Mouse (Mus musculus): Measurements from ENCODE around the gene Scamp5. TPM values are rescaled to one million over a fixed set of nuclear protein-coding genes. Genes with fewer than 3 reads are reported as not detected.

Gene Scamp5
- polyA plus RNA-seq, 1 experiment = 119 TPM

GRCm38 (mm10) chr9:57453516-57453915, 14.3 kb downstream of the Scamp5 start:
- TF ChIP-seq CTCF (IDR thresholded peaks at IDR 0.05; ENCODE audit: extremely low read depth, insufficient read length, insufficient replicate concordance, low read depth, low read length) = no peak
- no peak for TF ChIP-seq POLR2A (IDR thresholded peaks at IDR 0.05; ENCODE audit: low read depth, low read length)
- peak overlapping the region; percentile 70 for H3K27ac ChIP-seq (ENCODE audit: insufficient read depth, low read depth, low read length)
- H3K36me3 ChIP-seq (ENCODE audit: control insufficient read depth, insufficient read depth, low read length) = peaks cover 16% of the 10 kb centered on the region; the same call in 1 of the 2 replicates
- H3K4me1 ChIP-seq (ENCODE audit: control insufficient read depth, insufficient read depth, insufficient read length, low read length) = peaks cover 14% of the 10 kb centered on the region
- no peaks in the 10 kb centered on the region for H3K27me3 ChIP-seq (ENCODE audit: control insufficient read depth, insufficient read depth, low read length)
- WGBS = 84% methylated on average over 4 of the region's 4 CpGs
- H3K4me3 ChIP-seq (ENCODE audit: low read depth, low read length) = no peak overlapping the region

GRCm38 (mm10) chr9:57452624-57453462, 15.0 kb downstream of the Scamp5 start:
- Histone ChIP-seq H3K36me3 (ENCODE audit: control insufficient read depth, insufficient read depth, low read length) (peaks cover 18% of the 10 kb centered on the region), H3K27ac (ENCODE audit: insufficient read depth, low read depth, low read length) (peak overlapping the region; percentile 83), H3K4me3 (ENCODE audit: low read depth, low read length) (no peak overlapping the region), H3K27me3 (ENCODE audit: control insufficient read depth, insufficient read depth, low read length) (no peaks in the 10 kb centered on the region), H3K4me1 (ENCODE audit: control insufficient read depth, insufficient read depth, insufficient read length, low read length) (peaks cover 14% of the 10 kb centered on the region)
- no peak for TF ChIP-seq CTCF (IDR thresholded peaks at IDR 0.05; ENCODE audit: extremely low read depth, insufficient read length, insufficient replicate concordance, low read depth, low read length)
- no peak for TF ChIP-seq POLR2A (IDR thresholded peaks at IDR 0.05; ENCODE audit: low read depth, low read length)
- 38% methylated on average over 8 of the region's 8 CpGs for WGBS

- H3K36me3 ChIP-seq (ENCODE audit: control insufficient read depth, insufficient read depth, low read length) = peaks cover 37% of the 10 kb centered on the region
- TF ChIP-seq CTCF (IDR thresholded peaks at IDR 0.05; ENCODE audit: extremely low read depth, insufficient read length, insufficient replicate concordance, low read depth, low read length) = no peak; the same call in 1 of the 2 replicates
- TF ChIP-seq POLR2A (IDR thresholded peaks at IDR 0.05; ENCODE audit: low read depth, low read length) = no peak
- WGBS = 61% methylated on average over 1 of the region's 1 CpGs
- H3K27ac ChIP-seq (ENCODE audit: insufficient read depth, low read depth, low read length) = no peak overlapping the region
- H3K4me3 ChIP-seq (ENCODE audit: low read depth, low read length) = no peak overlapping the region
- H3K27me3 ChIP-seq (ENCODE audit: control insufficient read depth, insufficient read depth, low read length) = no peaks in the 10 kb centered on the region
- peaks cover 12% of the 10 kb centered on the region for H3K4me1 ChIP-seq (ENCODE audit: control insufficient read depth, insufficient read depth, insufficient read length, low read length)
Measured at GRCm38 (mm10) chr9:57449715-57450114, 18.1 kb downstream of the Scamp5 start.

DNA sequence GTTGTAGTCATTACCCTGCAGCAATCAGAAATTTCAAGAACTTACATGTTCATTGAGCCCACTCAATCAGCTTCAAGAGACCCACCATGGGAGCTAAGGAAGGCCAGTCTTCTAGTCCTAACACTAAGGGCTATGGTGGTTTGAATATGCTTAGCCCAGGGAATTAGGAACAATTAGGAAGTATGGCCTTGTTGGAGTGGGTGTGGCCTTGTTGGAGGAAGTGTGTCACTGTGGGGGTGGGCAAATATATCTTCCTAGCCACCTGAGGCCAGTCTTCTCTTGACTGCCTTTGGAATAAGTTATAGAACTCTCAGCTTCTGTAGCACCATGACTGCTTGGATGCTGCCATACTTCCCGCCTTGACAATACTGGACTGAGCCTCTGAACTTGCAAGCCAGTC, 27.2 kb downstream of the Scamp5 start:
- Histone ChIP-seq H3K4me1 (ENCODE audit: control insufficient read depth, insufficient read depth, insufficient read length, low read length) (peaks cover 4% of the 10 kb centered on the region; the same call in 1 of the 2 replicates), H3K27me3 (ENCODE audit: control insufficient read depth, insufficient read depth, low read length) (no peaks in the 10 kb centered on the region), H3K4me3 (ENCODE audit: low read depth, low read length) (no peak overlapping the region), H3K27ac (ENCODE audit: insufficient read depth, low read depth, low read length) (no peak overlapping the region), H3K36me3 (ENCODE audit: control insufficient read depth, insufficient read depth, low read length) (peaks cover 14% of the 10 kb centered on the region)
- 98% methylated on average over 1 of the region's 1 CpGs for WGBS
- TF ChIP-seq CTCF (IDR thresholded peaks at IDR 0.05; ENCODE audit: extremely low read depth, insufficient read length, insufficient replicate concordance, low read depth, low read length) = no peak
- no peak for TF ChIP-seq POLR2A (IDR thresholded peaks at IDR 0.05; ENCODE audit: low read depth, low read length)

- no peak for TF ChIP-seq CTCF (IDR thresholded peaks at IDR 0.05; ENCODE audit: extremely low read depth, insufficient read length, insufficient replicate concordance, low read depth, low read length)
- peak; percentile 95 for TF ChIP-seq POLR2A (IDR thresholded peaks at IDR 0.05; ENCODE audit: low read depth, low read length)
- peaks cover 6% of the 10 kb centered on the region for H3K36me3 ChIP-seq (ENCODE audit: control insufficient read depth, insufficient read depth, low read length)
- no peaks in the 10 kb centered on the region for H3K27me3 ChIP-seq (ENCODE audit: control insufficient read depth, insufficient read depth, low read length)
- peak within 1 kb of the TSS; percentile 67 for H3K27ac ChIP-seq (ENCODE audit: insufficient read depth, low read depth, low read length)
- peaks cover 4% of the 10 kb centered on the region; the same call in 1 of the 2 replicates for H3K4me1 ChIP-seq (ENCODE audit: control insufficient read depth, insufficient read depth, insufficient read length, low read length)
- H3K4me3 ChIP-seq (ENCODE audit: low read depth, low read length) = peak within 1 kb of the TSS; percentile 68
- under 1% methylated on average over 32 of the region's 32 CpGs for WGBS
Measured at GRCm38 (mm10) chr9:57439522-57440295, 28.2 kb downstream of the Scamp5 start, which contains the start of gene Ppcdc. Gene Ppcdc, minus strand, starts transcription at chr9:57440124.

DNA sequence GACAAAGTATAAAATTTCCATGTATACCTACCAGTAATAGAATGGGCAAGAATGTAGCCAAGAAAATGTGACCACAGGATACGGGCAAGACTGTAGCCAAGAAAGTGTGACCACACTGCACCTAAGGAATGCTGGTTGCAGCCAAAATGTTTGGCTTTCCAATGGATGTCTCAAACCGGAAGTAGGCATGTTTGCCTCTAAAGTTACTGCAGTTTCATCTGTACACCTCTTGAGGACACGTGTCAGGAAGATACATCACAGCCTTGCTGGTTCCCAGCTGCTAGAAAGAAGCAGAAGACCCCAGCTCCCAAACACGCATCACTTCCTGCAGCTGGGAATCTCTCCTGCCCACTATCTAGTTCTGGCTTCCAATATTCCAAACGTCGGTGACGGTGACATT, 28.8 kb downstream of the Scamp5 start:
- TF ChIP-seq POLR2A (IDR thresholded peaks at IDR 0.05; ENCODE audit: low read depth, low read length) (no peak), CTCF (IDR thresholded peaks at IDR 0.05; ENCODE audit: extremely low read depth, insufficient read length, insufficient replicate concordance, low read depth, low read length) (no peak)
- Histone ChIP-seq H3K4me3 (ENCODE audit: low read depth, low read length) (peak overlapping the region; percentile 68; the same call in 1 of the 2 replicates), H3K36me3 (ENCODE audit: control insufficient read depth, insufficient read depth, low read length) (peaks cover 5% of the 10 kb centered on the region), H3K27ac (ENCODE audit: insufficient read depth, low read depth, low read length) (no peak overlapping the region), H3K27me3 (ENCODE audit: control insufficient read depth, insufficient read depth, low read length) (no peaks in the 10 kb centered on the region), H3K4me1 (ENCODE audit: control insufficient read depth, insufficient read depth, insufficient read length, low read length) (peaks cover 4% of the 10 kb centered on the region; the same call in 1 of the 2 replicates)
- 21% methylated on average over 7 of the region's 7 CpGs for WGBS
